Mouse (Mus musculus) heart, postnatal 0 days (tissue): ENCODE results near the gene Pclo.

Experiments
- CTCF ChIP-seq: IDR thresholded peaks from 2 replicates; pipeline ENCODE4 v1.5.1; 2016; ENCODE audit warnings: antibody characterized with exemption, control low read depth, low read depth
- EP300 ChIP-seq: IDR thresholded peaks from 2 replicates; pipeline ENCODE4 v1.6.1; 2016; ENCODE audit warnings: antibody characterized with exemption, low read depth

DNA sequence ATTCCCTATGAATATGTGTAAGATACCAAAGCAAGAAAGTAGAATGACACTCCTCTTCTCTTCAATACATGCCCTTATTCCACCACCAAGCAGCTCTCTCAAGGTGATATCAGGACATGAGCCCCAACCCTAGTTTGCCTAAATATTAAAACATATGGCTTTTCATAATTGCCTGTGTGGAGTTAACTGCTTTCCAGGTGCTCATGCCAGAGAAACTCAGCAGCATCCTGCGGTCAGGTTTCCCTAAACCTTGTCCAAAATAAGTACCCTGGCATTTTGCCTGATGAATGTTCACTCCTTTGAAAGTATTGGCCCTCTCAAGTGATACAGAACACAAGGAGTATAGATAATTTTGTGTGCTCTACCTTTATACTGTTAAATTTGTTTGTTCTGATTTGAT is 126.5 kb downstream of the Pclo start:
- TF ChIP-seq CTCF (no peak), EP300 (no peak)
